Mouse (Mus musculus) liver, embryonic 11.5 days (tissue): ENCODE results near the gene Toe1. TPM values are rescaled to one million over a fixed set of nuclear protein-coding genes. Genes with fewer than 3 reads are reported as not detected.

Experiments
- ATAC-seq: fragments of 200-750 bp; cut with Nextera tagmentation; replicated peaks from 2 replicates; pipeline ENCODE4 v1.8.0; 2017; ENCODE audit warnings: moderate number of reproducible peaks, mild to moderate bottlenecking, moderate TSS enrichment, moderate library complexity; ENCODE audit not compliant: low FRiP score
- DNase-seq: peaks from one replicate; pipeline ENCODE4 v3.0.0-alpha.2; 2017; ENCODE audit warnings: low spot score
- H3K27ac ChIP-seq: fragments of 300-500 bp; sonication (generic); 2 replicates; pipeline ENCODE4 v1.5.1; 2014; ENCODE audit warnings: mild to moderate bottlenecking, low read depth, low read length, control low read depth
- H3K27me3 ChIP-seq: fragments of 300-500 bp; sonication (generic); replicated peaks from 2 replicates; pipeline ENCODE4 v1.6.1; 2014; ENCODE audit warnings: low read length, mixed read lengths; ENCODE audit not compliant: control insufficient read depth, insufficient read depth
- H3K36me3 ChIP-seq: fragments of 300-500 bp; sonication (generic); 2 replicates; pipeline ENCODE4 v1.6.1; 2014; ENCODE audit warnings: mild to moderate bottlenecking, low read length, moderate library complexity, mixed read lengths; ENCODE audit not compliant: control insufficient read depth, insufficient read depth
- H3K4me1 ChIP-seq: fragments of 300-500 bp; sonication (generic); replicated peaks from 2 replicates; pipeline ENCODE4 v1.6.1; 2014; ENCODE audit warnings: low read length, mixed read lengths; ENCODE audit not compliant: control insufficient read depth, insufficient read depth
- H3K4me2 ChIP-seq: fragments of 300-500 bp; sonication (generic); 2 replicates; pipeline ENCODE4 v1.6.1; 2014; ENCODE audit warnings: mild to moderate bottlenecking, control low read depth, moderate library complexity
- H3K4me3 ChIP-seq: fragments of 300-500 bp; sonication (generic); 2 replicates; pipeline ENCODE4 v1.5.1; 2014; ENCODE audit warnings: low read depth, low read length, control low read depth
- H3K9ac ChIP-seq: fragments of 300-500 bp; sonication (generic); 2 replicates; pipeline ENCODE4 v1.6.1; 2014; ENCODE audit warnings: low read depth, low read length, control low read depth
- H3K9me3 ChIP-seq: fragments of 300-500 bp; sonication (generic); 2 replicates; pipeline ENCODE4 v1.6.1; 2016; ENCODE audit warnings: low read length, inconsistent platforms, mixed read lengths; ENCODE audit not compliant: control insufficient read depth
- WGBS: fragments of 180-500 bp; shearing (Covaris S2); extraction: QIAGEN DNeasy Blood & Tissue Kit; methylation state at CpG from one replicate; pipeline ENCODE4 v1.1.7; 2014; 5-methylcytosine and 5-hydroxymethylcytosine counted together
- polyA plus RNA-seq: library from polyadenylated mRNA; unstranded; fragments of >200 nt; fragmentation: Nextera tagmentation; extraction: Ambion mirVana; gene quantifications from 2 replicates; pipeline ENCODE4 v1.2.1, GENCODE M21; 2014

Toe1 gene
- polyA plus RNA-seq, 1 experiment from 2014 or later = 33.0 TPM

GRCm38 (mm10) chr4:116811012-116811411 is 3.6 kb upstream of the Toe1 start:
- 43% methylated on average over 3 of the region's 3 CpGs for WGBS
- DNase-seq (no peak), ATAC-seq (no peak)

GRCm38 (mm10) chr4:116799901-116800300 is 7.5 kb downstream of the Toe1 start:
- WGBS = 25% methylated on average over 5 of the region's 5 CpGs
- DNase-seq (no peak), ATAC-seq (no peak; the same call in 1 of the 2 replicates)
- no peaks in the 10 kb centered on the region for H3K27me3 ChIP-seq
- H3K27ac ChIP-seq = no peak overlapping the region
- H3K4me3 ChIP-seq = no peak overlapping the region
- H3K4me2 ChIP-seq = no peak overlapping the region
- H3K9ac ChIP-seq = no peak overlapping the region
- H3K36me3 ChIP-seq = peaks cover 14% of the 10 kb centered on the region; the same call in 1 of the 2 replicates
- no peaks in the 10 kb centered on the region for H3K4me1 ChIP-seq
- H3K9me3 ChIP-seq = no peaks in the 10 kb centered on the region

More at GRCm38 (mm10) chr4:116811012-116811411, 3.6 kb upstream of the Toe1 start:
- no peaks in the 10 kb centered on the region for H3K27me3 ChIP-seq
- H3K9me3 ChIP-seq = no peaks in the 10 kb centered on the region
- H3K36me3 ChIP-seq = peaks cover 3% of the 10 kb centered on the region; the same call in 1 of the 2 replicates
- H3K9ac ChIP-seq = no peak overlapping the region
- no peak overlapping the region for H3K4me2 ChIP-seq
- peaks cover 3% of the 10 kb centered on the region for H3K4me1 ChIP-seq
- no peak overlapping the region for H3K4me3 ChIP-seq
- H3K27ac ChIP-seq = no peak overlapping the region

DNA sequence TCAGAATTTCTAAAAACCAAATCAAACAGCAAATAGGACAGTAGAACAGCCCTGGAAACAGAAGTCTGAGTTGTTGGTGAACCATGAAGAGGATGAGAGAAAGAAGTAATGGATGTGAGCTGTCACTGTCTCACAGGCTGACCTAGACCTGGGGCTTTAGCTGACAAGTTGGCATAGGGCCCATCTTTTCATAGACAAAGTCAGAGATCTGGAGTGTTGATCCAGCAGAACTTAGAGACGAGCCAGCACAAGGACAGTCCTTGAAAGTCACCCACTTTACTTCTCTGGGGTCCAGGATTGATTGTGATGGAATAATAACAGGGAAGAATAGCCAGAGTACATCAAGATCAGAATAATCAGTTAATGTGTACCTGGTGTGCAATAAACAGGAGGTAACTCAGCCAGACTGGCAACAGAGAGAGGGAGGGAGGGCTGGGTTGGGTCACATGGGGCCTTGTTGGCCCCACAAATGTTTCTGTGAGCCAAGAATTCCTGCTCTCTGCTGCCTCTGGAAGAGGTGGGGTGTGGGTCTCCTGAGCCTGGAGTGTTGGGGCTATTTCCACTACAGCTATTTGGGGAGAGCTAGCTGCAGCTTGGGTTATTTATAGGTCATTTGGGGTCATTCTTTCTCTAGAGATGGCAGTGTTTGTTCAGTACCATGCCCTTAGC is 10.9 kb downstream of the Toe1 start:
- Histone ChIP-seq H3K27me3 (no peaks in the 10 kb centered on the region), H3K27ac (no peak overlapping the region), H3K9me3 (no peaks in the 10 kb centered on the region), H3K4me3 (no peak overlapping the region), H3K36me3 (no peaks in the 10 kb centered on the region), H3K4me2 (no peak overlapping the region), H3K4me1 (no peaks in the 10 kb centered on the region), H3K9ac (no peak overlapping the region)
- WGBS = 68% methylated on average over 1 of the region's 1 CpGs
- no peak for DNase-seq
- no peak for ATAC-seq

DNA sequence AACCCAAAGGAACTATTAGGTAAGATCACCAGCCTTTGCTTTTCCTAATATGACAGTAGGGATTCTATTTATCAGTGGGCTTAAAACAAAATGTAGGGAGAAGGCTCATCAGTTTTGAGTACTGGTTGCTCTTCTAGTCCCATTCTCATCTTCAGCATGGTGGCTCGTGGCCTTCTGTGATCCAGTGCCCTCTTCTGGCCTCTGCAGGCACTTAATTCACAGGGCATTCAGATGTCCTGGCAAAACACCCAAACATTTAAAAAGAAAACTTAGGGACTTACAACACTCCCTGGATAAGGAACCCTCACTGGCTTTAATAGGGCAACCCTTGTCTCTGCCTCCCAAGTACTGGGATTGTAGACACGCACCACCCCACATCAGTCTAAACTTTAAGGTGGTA is 13.2 kb downstream of the Toe1 start:
- Histone ChIP-seq H3K4me2 (no peak overlapping the region), H3K27me3 (no peaks in the 10 kb centered on the region), H3K36me3 (no peaks in the 10 kb centered on the region), H3K27ac (no peak overlapping the region), H3K4me3 (no peak overlapping the region), H3K4me1 (no peaks in the 10 kb centered on the region), H3K9ac (no peak overlapping the region), H3K9me3 (no peaks in the 10 kb centered on the region)
- WGBS = 72% methylated on average over 2 of the region's 2 CpGs
- no peak for ATAC-seq
- no peak for DNase-seq

- H3K4me1 ChIP-seq = no peaks in the 10 kb centered on the region; the same call in 1 of the 2 replicates
- no peak for ATAC-seq
- WGBS = 91% methylated on average over 8 of the region's 8 CpGs
Observed at GRCm38 (mm10) chr4:116792453-116792852, 15.0 kb downstream of the Toe1 start.

GRCm38 (mm10) chr4:116788956-116789355 is 18.5 kb downstream of the Toe1 start:
- no peaks in the 10 kb centered on the region for H3K9me3 ChIP-seq
- peak overlapping the region; percentile 25; the same call in 1 of the 2 replicates for H3K27ac ChIP-seq
- WGBS = 13% methylated on average over 3 of the region's 3 CpGs
- H3K4me3 ChIP-seq = no peak overlapping the region
- peak; percentile 47 for DNase-seq
- 0 out of 2 replicates have a peak, but pooled peaks have one; percentile 45 for ATAC-seq
- no peaks in the 10 kb centered on the region; the same call in 1 of the 2 replicates for H3K4me1 ChIP-seq
- H3K4me2 ChIP-seq = no peak overlapping the region
- H3K27me3 ChIP-seq = no peaks in the 10 kb centered on the region
- H3K9ac ChIP-seq = no peak overlapping the region
- no peaks in the 10 kb centered on the region; the same call in 1 of the 2 replicates for H3K36me3 ChIP-seq

More at GRCm38 (mm10) chr4:116792453-116792852, 15.0 kb downstream of the Toe1 start:
- Histone ChIP-seq H3K4me2 (no peak overlapping the region), H3K4me3 (no peak overlapping the region), H3K27me3 (no peaks in the 10 kb centered on the region), H3K36me3 (no peaks in the 10 kb centered on the region), H3K9me3 (no peaks in the 10 kb centered on the region), H3K9ac (no peak overlapping the region), H3K27ac (no peak overlapping the region)
- no peak for DNase-seq

DNA sequence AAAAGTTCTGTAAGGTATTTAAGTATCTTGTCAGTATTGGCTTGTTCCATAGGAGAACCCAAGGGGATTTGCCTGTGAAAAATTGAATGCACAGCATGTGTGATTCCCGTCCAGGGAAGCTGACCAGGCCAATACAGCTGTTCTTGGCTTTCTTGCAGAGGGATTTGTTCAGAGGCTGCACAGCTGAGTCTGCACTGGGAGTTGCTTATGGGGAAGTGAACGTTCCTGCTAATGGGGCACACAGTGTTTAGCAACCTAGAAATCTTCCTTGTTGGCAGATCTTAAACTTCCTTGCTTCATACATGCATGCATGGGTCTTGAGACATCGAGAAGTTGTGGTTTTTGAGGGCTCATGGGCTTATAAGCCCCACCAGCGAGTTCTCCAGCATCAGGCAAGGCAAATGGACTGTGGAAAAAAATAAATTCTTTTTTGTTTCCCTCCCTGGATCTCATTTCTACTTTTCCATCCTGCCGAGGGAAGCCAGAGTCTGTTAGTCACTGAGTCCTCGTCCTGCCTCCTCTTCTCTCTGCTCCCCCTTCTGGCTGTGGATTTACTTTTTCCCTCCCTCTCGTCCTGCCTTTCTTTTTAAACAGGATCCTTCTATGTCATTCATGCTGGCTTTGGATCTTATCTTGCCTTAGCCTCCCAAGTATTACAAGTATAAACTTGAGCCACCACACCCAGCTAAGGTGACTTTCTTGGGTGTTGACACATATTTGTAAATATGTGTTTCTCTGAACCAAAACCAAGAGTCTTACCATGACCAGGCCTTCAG is 19.3 kb downstream of the Toe1 start:
- ATAC-seq (no peak), DNase-seq (no peak)
- H3K9me3 ChIP-seq = no peaks in the 10 kb centered on the region
- peak overlapping the region; percentile 37; the same call in 1 of the 2 replicates for H3K9ac ChIP-seq
- no peak overlapping the region for H3K4me2 ChIP-seq
- no peaks in the 10 kb centered on the region; the same call in 1 of the 2 replicates for H3K36me3 ChIP-seq
- peak overlapping the region; percentile 25; the same call in 1 of the 2 replicates for H3K27ac ChIP-seq
- no peaks in the 10 kb centered on the region; the same call in 1 of the 2 replicates for H3K4me1 ChIP-seq
- H3K4me3 ChIP-seq = no peak overlapping the region
- no peaks in the 10 kb centered on the region for H3K27me3 ChIP-seq
- WGBS = 34% methylated on average over 7 of the region's 7 CpGs

GRCm38 (mm10) chr4:116786587-116786986 is 20.9 kb downstream of the Toe1 start:
- ATAC-seq (no peak), DNase-seq (no peak)
- 80% methylated on average over 1 of the region's 1 CpGs for WGBS
- no peaks in the 10 kb centered on the region; the same call in 1 of the 2 replicates for H3K36me3 ChIP-seq
- no peaks in the 10 kb centered on the region for H3K9me3 ChIP-seq
- no peak overlapping the region for H3K4me2 ChIP-seq
- H3K27ac ChIP-seq = no peak overlapping the region
- no peak overlapping the region for H3K9ac ChIP-seq
- no peaks in the 10 kb centered on the region for H3K27me3 ChIP-seq
- H3K4me1 ChIP-seq = no peaks in the 10 kb centered on the region; the same call in 1 of the 2 replicates
- no peak overlapping the region for H3K4me3 ChIP-seq
